ENCODE assay signal across 9 mouse cellular contexts in the genomic region with DNA sequence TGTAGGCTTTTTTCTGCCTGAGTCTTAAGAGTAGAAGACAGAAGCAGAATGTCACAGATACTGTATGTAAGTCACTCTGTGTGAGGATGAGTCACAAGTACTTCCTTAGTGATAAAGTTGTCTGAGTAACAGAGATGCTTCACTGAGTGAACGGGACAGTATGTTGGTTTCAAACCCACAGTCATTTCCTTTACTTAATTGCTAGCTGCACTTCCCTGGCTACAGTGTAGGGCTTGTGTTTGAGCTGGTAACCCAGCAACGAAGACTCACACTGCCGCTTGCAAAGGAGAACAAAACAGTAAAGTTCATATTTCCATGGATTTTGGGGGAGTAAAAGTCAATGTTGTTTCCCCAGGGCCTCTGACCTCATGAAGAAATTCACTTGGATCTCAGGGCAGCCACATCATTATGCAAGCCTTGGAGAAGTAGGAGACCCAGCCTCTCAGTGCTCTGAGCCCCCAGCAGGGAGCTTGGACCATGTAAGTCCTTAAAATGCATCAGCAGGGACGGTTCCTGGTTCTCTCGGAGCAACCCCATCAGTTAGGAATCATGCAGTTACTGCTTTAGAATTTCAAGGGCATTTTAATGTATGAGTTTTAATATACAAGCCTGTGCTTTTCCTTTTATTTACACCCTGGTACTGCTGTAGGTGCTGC. TPM values are rescaled to one million over a fixed set of nuclear protein-coding genes. Genes with fewer than 3 reads are reported as not detected.
A peak's percentile ranks its signal among the peaks of the same experiment; 100 is the strongest.
DNase-seq lines count a peak whose midpoint lies in the region; ATAC-seq and TF ChIP-seq lines count a peak whose summit lies in the region.
"Had no signal": no experiment of that assay in that cellular context is flagged by ENCODE, and none has a peak within 500 bp of the region (broad histone marks: within the 10 kb centered on the region; RNA-seq: fewer than 3 reads in every experiment).

No protein-coding gene starts in this region.

- H3K27me3 ChIP-seq in heart, embryonic 11.5 days (ENCODE audit: control insufficient read depth, insufficient read depth, low read length): no peaks in the 10 kb centered on the region
- H3K27me3 ChIP-seq in heart, embryonic 13.5 days (replicated peaks): no peaks in the 10 kb centered on the region
- no peaks in the 10 kb centered on the region for H3K27me3 ChIP-seq in cerebellum, adult 2 months (ENCODE audit: control insufficient read depth, insufficient read depth, low read length)
- no peaks in the 10 kb centered on the region for H3K27me3 ChIP-seq in forebrain, embryonic 11.5 days (ENCODE audit: control insufficient read depth, insufficient read depth, low read length)
- H3K27me3 ChIP-seq: hindbrain, embryonic 13.5 days had no signal

- H3K36me3 ChIP-seq in heart, embryonic 11.5 days (ENCODE audit: control insufficient read depth, insufficient read depth, low read length): no peaks in the 10 kb centered on the region
- H3K36me3 ChIP-seq in heart, embryonic 13.5 days: no peaks in the 10 kb centered on the region
- H3K36me3 ChIP-seq in forebrain, embryonic 11.5 days (ENCODE audit: control insufficient read depth, insufficient read depth, low read length): no peaks in the 10 kb centered on the region
- H3K36me3 ChIP-seq: hindbrain, embryonic 13.5 days had no signal

- H3K9me3 ChIP-seq in heart, embryonic 11.5 days (replicated peaks; ENCODE audit: control insufficient read depth, low read length): no peaks in the 10 kb centered on the region
- H3K9me3 ChIP-seq in heart, embryonic 13.5 days: no peaks in the 10 kb centered on the region
- no peaks in the 10 kb centered on the region for H3K9me3 ChIP-seq in forebrain, embryonic 11.5 days (ENCODE audit: control insufficient read depth, low read length)
- H3K9me3 ChIP-seq: hindbrain, embryonic 13.5 days had no signal

- no peak overlapping the region for H3K4me2 ChIP-seq in heart, embryonic 11.5 days
- no peak overlapping the region for H3K4me2 ChIP-seq in heart, embryonic 13.5 days
- H3K4me2 ChIP-seq in forebrain, embryonic 11.5 days (ENCODE audit: low read depth, low read length, severe bottlenecking): no peak overlapping the region
- H3K4me2 ChIP-seq: hindbrain, embryonic 13.5 days had no signal

- 42% methylated on average over 5 of the region's 5 CpGs for WGBS in heart, embryonic 11.5 days (ENCODE audit: insufficient replicate concordance)
- WGBS in heart, embryonic 13.5 days: 32% methylated on average over 5 of the region's 5 CpGs
- 38% methylated on average over 5 of the region's 5 CpGs for WGBS in cerebellum, adult 2 months
- WGBS in forebrain, embryonic 11.5 days: 54% methylated on average over 5 of the region's 5 CpGs

- no peak for TF ChIP-seq POLR2A in cerebellum, adult 2 months (IDR thresholded peaks at IDR 0.05; ENCODE audit: borderline replicate concordance, insufficient read depth, low read length)

- TF ChIP-seq CTCF in cerebellum, adult 2 months (IDR thresholded peaks at IDR 0.05; ENCODE audit: borderline replicate concordance, insufficient read depth, low read depth, low read length): no peak

- H3K9ac ChIP-seq in heart, embryonic 11.5 days (ENCODE audit: low read depth, low read length): no peak overlapping the region
- H3K9ac ChIP-seq in heart, embryonic 13.5 days: no peak overlapping the region
- H3K9ac ChIP-seq in forebrain, embryonic 11.5 days (ENCODE audit: low read length): no peak overlapping the region
- H3K9ac ChIP-seq: hindbrain, embryonic 13.5 days had no signal

- no peak for ATAC-seq in heart, embryonic 11.5 days (replicated peaks; ENCODE audit: insufficient number of reproducible peaks, low FRiP score, low TSS enrichment)
- no peak for ATAC-seq in heart, embryonic 13.5 days (ENCODE audit: extremely low read depth, insufficient number of reproducible peaks, low FRiP score, low TSS enrichment)
- no peak for ATAC-seq in forebrain, embryonic 11.5 days (replicated peaks; ENCODE audit: low FRiP score)

- no peak overlapping the region for H3K4me3 ChIP-seq in heart, embryonic 11.5 days (ENCODE audit: low read depth, low read length)
- H3K4me3 ChIP-seq in heart, embryonic 13.5 days: no peak overlapping the region
- no peak overlapping the region for H3K4me3 ChIP-seq in cerebellum, adult 2 months (replicated peaks; ENCODE audit: insufficient read depth, low read depth, low read length)
- no peak overlapping the region for H3K4me3 ChIP-seq in forebrain, embryonic 11.5 days (ENCODE audit: low read depth, low read length)
- H3K4me3 ChIP-seq: hindbrain, embryonic 13.5 days had no signal

- no peak overlapping the region for H3K27ac ChIP-seq in heart, embryonic 11.5 days (ENCODE audit: low read depth, low read length)
- 0 out of 2 replicates have a peak overlapping the region, but pooled peaks have one; percentile 21 for H3K27ac ChIP-seq in heart, embryonic 13.5 days (replicated peaks)
- H3K27ac ChIP-seq in cerebellum, adult 2 months (ENCODE audit: insufficient read depth, low read length): no peak overlapping the region
- no peak overlapping the region for H3K27ac ChIP-seq in forebrain, embryonic 11.5 days (ENCODE audit: low read depth, low read length)
- H3K27ac ChIP-seq: hindbrain, embryonic 13.5 days had no signal

- peak; percentile 53 to 84 for DNase-seq in heart, adult 18-20 months
- peak; percentile 55 to 56 for DNase-seq in CD8-positive naive resting alpha-beta T cell, adult 2 months (ENCODE audit: low read depth in 2 of 2, low spot score in 2 of 2)
- DNase-seq in lung, postnatal 4 days: peak; percentile 45 to 59
- DNase-seq in cerebellum, adult 2 months: no peak
- DNase-seq in urinary bladder, adult 18-20 months (ENCODE audit: low spot score in 2 of 2): no peak
- DNase-seq in forebrain, embryonic 11.5 days (ENCODE audit: low spot score): no peak

- H3K4me1 ChIP-seq in heart, embryonic 11.5 days (ENCODE audit: control insufficient read depth, insufficient read depth, low read length): 0 out of 2 replicates have a peak, but pooled peaks cover 3% of the 10 kb centered on the region
- H3K4me1 ChIP-seq in heart, embryonic 13.5 days: peaks cover 28% of the 10 kb centered on the region
- H3K4me1 ChIP-seq in cerebellum, adult 2 months (ENCODE audit: control insufficient read depth, insufficient read depth, low read length): no peaks in the 10 kb centered on the region
- H3K4me1 ChIP-seq in forebrain, embryonic 11.5 days (replicated peaks; ENCODE audit: control insufficient read depth, insufficient read depth, low read length): no peaks in the 10 kb centered on the region
- H3K4me1 ChIP-seq: hindbrain, embryonic 13.5 days had no signal

RNA-seq across cellular contexts. Expression of a gene that starts 14.3 kb away (rescaled TPM):
- total RNA-seq in heart, adult 18-20 months (2021): 1 to 10 TPM; 5.2 to 6.7 TPM
- 8.2 and 9.0 TPM in 2 replicates for polyA plus RNA-seq in heart, embryonic 11.5 days (2014; fragmentation: Nextera tagmentation; extraction: Ambion mirVana)
- polyA plus RNA-seq in heart, embryonic 13.5 days (2015; fragmentation: Nextera tagmentation; extraction: Ambion mirVana): 9.3 and 9.4 TPM in 2 replicates
- polyA plus RNA-seq in cerebellum, adult 2 months (2012; rRNA removed): 5.2 and 6.6 TPM in 2 replicates
- polyA plus RNA-seq in forebrain, embryonic 11.5 days (2014; fragmentation: Nextera tagmentation; extraction: Ambion mirVana): 9.4 and 9.5 TPM in 2 replicates

RNA-seq across cellular contexts. Expression of a gene that starts 15.0 kb away (rescaled TPM):
- total RNA-seq in heart, adult 18-20 months (2021): 100 to 1,000 TPM; 296 to 301 TPM
- polyA plus RNA-seq in heart, embryonic 11.5 days (2014; fragmentation: Nextera tagmentation; extraction: Ambion mirVana): 867 and 947 TPM in 2 replicates
- 968 and 987 TPM in 2 replicates for polyA plus RNA-seq in heart, embryonic 13.5 days (2015; fragmentation: Nextera tagmentation; extraction: Ambion mirVana)
- 227 and 287 TPM in 2 replicates for polyA plus RNA-seq in cerebellum, adult 2 months (2012; rRNA removed)
- polyA plus RNA-seq in forebrain, embryonic 11.5 days (2014; fragmentation: Nextera tagmentation; extraction: Ambion mirVana): 1,259 and 1,264 TPM in 2 replicates

Comparison
In these comparisons a context has a peak if more than half of its experiments do, and no peak if none do; other contexts are left out.
1. DNase-seq: peak in heart, adult 18-20 months (2 of 2), CD8-positive naive resting alpha-beta T cell, adult 2 months (2 of 2) and lung, postnatal 4 days (2 of 2); none in cerebellum, adult 2 months (0 of 2), urinary bladder, adult 18-20 months (0 of 2) and forebrain, embryonic 11.5 days (single experiment).